Mouse (Mus musculus): Measurements from ENCODE around the gene Gm45713. TPM values are rescaled to one million over a fixed set of nuclear protein-coding genes. Genes with fewer than 3 reads are reported as not detected.
A peak's percentile ranks its signal among the peaks of the same experiment; 100 is the strongest.

Gm45713 gene
- total RNA-seq, 1 experiment, result 0.36 TPM

DNA sequence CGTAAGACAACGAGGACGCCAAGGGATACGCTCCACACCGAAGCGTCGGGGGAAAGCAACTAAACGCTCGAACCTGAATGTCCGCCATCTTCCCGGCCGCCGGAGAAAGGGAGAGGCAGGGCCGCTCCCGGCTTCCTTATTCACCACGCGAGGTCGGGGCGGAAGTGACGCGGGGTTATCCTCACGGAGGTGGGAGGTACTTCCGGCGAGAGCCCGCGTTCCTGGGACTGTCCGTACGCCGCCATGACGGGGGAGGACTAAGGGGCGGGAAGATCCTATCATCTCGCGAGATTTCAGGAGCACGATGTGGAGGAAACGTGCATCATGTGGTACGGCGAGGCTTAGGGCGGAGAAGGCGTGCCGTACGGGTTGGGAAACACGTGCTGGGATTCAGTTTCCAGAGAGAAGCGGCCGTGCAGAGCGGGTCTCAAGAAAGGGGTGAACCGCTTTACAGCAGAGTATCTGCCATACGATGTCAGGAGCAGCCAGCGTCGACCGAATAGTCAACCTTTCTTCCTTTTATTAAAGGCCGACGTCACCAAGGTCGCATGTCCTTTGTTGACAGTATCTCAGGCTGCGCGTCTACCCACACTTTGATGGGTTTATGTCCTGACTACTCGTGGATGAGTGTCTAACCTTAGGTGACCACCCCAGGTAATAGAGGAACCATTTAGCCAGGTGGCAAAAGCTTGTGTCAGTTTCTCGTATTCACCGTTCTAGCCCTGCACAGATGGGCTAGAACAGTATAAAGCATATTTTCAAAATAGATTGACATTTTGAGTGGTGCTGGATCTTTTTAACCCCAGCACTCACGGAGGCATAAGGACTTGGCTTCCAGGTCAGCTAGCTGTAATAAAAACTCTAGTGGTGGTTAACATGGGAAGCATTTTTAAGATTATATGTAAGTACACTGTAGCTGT is 11.5 kb downstream of the Gm45713 start, which contains the start of gene Rps11:
Gene Rps11 (minus strand): TSS at position 216 of the 920 bp plus-strand sequence.
- Histone ChIP-seq H3K27ac (ENCODE audit: insufficient read depth, low read depth, low read length, poor library complexity, severe bottlenecking) (peak within 1 kb of the TSS; percentile 96), H3K36me3 (ENCODE audit: control insufficient read depth, insufficient read depth, low read length, poor library complexity, severe bottlenecking) (peaks cover 72% of the 10 kb centered on the region), H3K4me3 (ENCODE audit: insufficient read depth in 1 of 2, low read depth in 1 of 2, low read length in 2 of 2, poor library complexity in 1 of 2, severe bottlenecking in 1 of 2) (peak within 1 kb of the TSS; percentile 93 to 99), H3K9me3 (ENCODE audit: control insufficient read depth, insufficient read depth, low read depth, low read length) (no peaks in the 10 kb centered on the region), H3K9ac (ENCODE audit: insufficient read depth, low read depth, low read length, poor library complexity, severe bottlenecking) (peak within 1 kb of the TSS; percentile 100), H3K4me1 (ENCODE audit: control insufficient read depth in 2 of 2, insufficient read depth in 2 of 2, low read length in 2 of 2, poor library complexity in 1 of 2) (peaks cover 0 to 11% of the 10 kb centered on the region in 2 experiments; a peak in 2 of 4 replicates)
- peak; percentile 99 for DNase-seq (ENCODE audit: low read depth, low spot score)
- in situ Hi-C loops (cut with MboI; ENCODE audit: low sequenced_read_pairs in 2 of 2, unreplicated experiment in 2 of 2), result no loop called here
- TF ChIP-seq HCFC1 (IDR thresholded peaks at IDR 0.05; ENCODE audit: borderline replicate concordance, insufficient read depth, low read length) (peak; percentile 73; the same call in 1 of the 2 replicates), CHD2 (IDR thresholded peaks at IDR 0.05; ENCODE audit: low read depth, low read length) (peak; percentile 94), MAFK (IDR thresholded peaks at IDR 0.05; ENCODE audit: insufficient read depth, low read depth, low read length) (no peak)

DNA sequence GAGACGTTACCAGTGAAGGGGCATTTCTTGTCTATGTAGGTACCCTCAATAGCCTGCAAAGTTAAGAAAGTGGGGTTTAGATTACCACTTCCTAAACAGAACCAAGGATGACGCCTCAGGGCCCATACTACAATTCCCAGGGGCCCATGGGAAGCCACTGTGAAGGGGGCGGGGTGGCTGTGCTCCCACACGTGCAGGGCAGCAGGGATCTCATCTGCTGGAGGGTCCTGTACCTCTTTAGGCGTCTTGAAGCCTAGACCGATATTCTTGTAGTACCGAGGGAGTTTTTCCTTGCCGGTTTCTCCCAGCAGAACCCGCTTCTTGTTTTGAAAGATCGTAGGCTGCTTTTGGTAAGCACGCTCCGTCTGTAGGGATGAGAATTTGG is 12.9 kb downstream of the Gm45713 start:
- in situ Hi-C loops (cut with MboI; ENCODE audit: low sequenced_read_pairs in 2 of 2, unreplicated experiment in 2 of 2), result no loop called here
- DNase-seq (ENCODE audit: low read depth, low spot score), result no peak
- Histone ChIP-seq H3K9me3 (ENCODE audit: control insufficient read depth, insufficient read depth, low read depth, low read length) (no peaks in the 10 kb centered on the region), H3K36me3 (ENCODE audit: control insufficient read depth, insufficient read depth, low read length, poor library complexity, severe bottlenecking) (peaks cover 69% of the 10 kb centered on the region), H3K4me3 (ENCODE audit: insufficient read depth in 1 of 2, low read depth in 1 of 2, low read length in 2 of 2, poor library complexity in 1 of 2, severe bottlenecking in 1 of 2) (peak overlapping the region; percentile 93 to 98), H3K27ac (ENCODE audit: insufficient read depth, low read depth, low read length, poor library complexity, severe bottlenecking) (peak overlapping the region; percentile 95; the same call in 1 of the 2 replicates), H3K4me1 (ENCODE audit: control insufficient read depth in 2 of 2, insufficient read depth in 2 of 2, low read length in 2 of 2, poor library complexity in 1 of 2) (peaks cover 0 to 17% of the 10 kb centered on the region in 2 experiments; a peak in 2 of 4 replicates), H3K9ac (ENCODE audit: insufficient read depth, low read depth, low read length, poor library complexity, severe bottlenecking) (peak overlapping the region; percentile 99)
- TF ChIP-seq ZNF384 (IDR thresholded peaks at IDR 0.05; ENCODE audit: low read depth, low read length), result no peak
- no peak for TF ChIP-seq ZC3H11A (IDR thresholded peaks at IDR 0.05; ENCODE audit: borderline replicate concordance, low read depth, low read length)
- peak; percentile 73; the same call in 1 of the 2 replicates for TF ChIP-seq HCFC1 (IDR thresholded peaks at IDR 0.05; ENCODE audit: borderline replicate concordance, insufficient read depth, low read length)

DNA sequence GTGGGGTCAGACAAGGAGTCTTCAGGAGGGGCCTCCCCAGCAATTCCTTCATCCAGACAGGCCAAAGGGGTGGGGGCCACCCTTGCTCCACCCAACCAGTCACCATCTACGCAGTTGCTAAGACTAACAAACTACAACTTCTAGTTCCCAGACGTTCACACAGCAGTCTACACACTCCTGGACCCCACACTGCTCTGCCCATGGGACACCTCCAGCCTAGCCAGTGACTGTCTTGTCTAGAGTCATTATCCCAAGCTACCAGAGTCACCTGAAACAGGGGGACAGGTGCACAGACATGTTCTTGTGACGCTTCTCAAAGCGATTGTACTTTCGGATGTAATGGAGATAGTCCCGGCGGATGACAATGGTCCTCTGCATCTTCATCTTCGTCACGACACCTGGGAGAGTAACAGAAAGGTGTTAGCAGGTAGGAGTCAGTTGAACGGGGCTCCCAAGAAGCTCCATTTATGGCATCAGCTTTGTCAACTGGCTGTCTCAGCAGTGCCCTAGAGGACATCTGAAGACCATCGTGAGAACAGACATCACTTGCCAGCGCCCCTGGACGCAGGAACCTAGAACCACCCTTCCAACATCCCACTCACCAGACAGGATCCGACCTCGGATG is 13.4 kb downstream of the Gm45713 start:
- Histone ChIP-seq H3K9ac (ENCODE audit: insufficient read depth, low read depth, low read length, poor library complexity, severe bottlenecking) (peak overlapping the region; percentile 99), H3K27ac (ENCODE audit: insufficient read depth, low read depth, low read length, poor library complexity, severe bottlenecking) (peak overlapping the region; percentile 6), H3K9me3 (ENCODE audit: control insufficient read depth, insufficient read depth, low read depth, low read length) (no peaks in the 10 kb centered on the region), H3K4me1 (ENCODE audit: control insufficient read depth in 2 of 2, insufficient read depth in 2 of 2, low read length in 2 of 2, poor library complexity in 1 of 2) (peaks cover 0 to 17% of the 10 kb centered on the region in 2 experiments; a peak in 2 of 4 replicates), H3K4me3 (ENCODE audit: insufficient read depth in 1 of 2, low read depth in 1 of 2, low read length in 2 of 2, poor library complexity in 1 of 2, severe bottlenecking in 1 of 2) (peak overlapping the region; percentile 93 to 98), H3K36me3 (ENCODE audit: control insufficient read depth, insufficient read depth, low read length, poor library complexity, severe bottlenecking) (peaks cover 65% of the 10 kb centered on the region)
- DNase-seq (ENCODE audit: low read depth, low spot score), result no peak
- TF ChIP-seq CHD2 (IDR thresholded peaks at IDR 0.05; ENCODE audit: low read depth, low read length) (no peak), ZC3H11A (IDR thresholded peaks at IDR 0.05; ENCODE audit: borderline replicate concordance, low read depth, low read length) (no peak), HCFC1 (IDR thresholded peaks at IDR 0.05; ENCODE audit: borderline replicate concordance, insufficient read depth, low read length) (no peak), ZNF384 (IDR thresholded peaks at IDR 0.05; ENCODE audit: low read depth, low read length) (no peak), MAFK (IDR thresholded peaks at IDR 0.05; ENCODE audit: insufficient read depth, low read depth, low read length) (no peak)
- in situ Hi-C loops (cut with MboI; ENCODE audit: low sequenced_read_pairs in 2 of 2, unreplicated experiment in 2 of 2), result no loop called here

DNA sequence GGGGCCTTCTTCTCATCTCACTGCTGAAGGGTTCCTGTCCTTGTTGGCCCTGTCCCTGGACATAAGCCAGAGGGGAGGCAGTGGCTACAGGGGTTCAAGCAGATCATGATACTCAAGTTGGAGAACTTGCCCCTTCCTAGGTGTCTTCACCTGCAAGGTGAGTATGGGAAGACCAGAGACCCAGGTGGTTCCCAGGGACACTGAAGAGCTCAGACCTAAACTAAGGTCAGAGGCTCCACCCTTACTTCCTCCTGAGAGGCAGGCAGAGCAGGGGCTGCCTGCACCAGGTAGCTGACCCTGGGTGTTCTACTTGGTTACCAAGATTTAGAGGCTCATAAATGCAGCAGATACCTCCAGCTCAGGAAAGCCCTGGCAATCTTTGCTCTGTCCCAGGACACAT is 14.1 kb downstream of the Gm45713 start:
- DNase-seq (ENCODE audit: low read depth, low spot score), result no peak
- H3K9ac ChIP-seq (ENCODE audit: insufficient read depth, low read depth, low read length, poor library complexity, severe bottlenecking), result peak overlapping the region; percentile 99; the same call in 1 of the 2 replicates
- peaks cover 0 to 19% of the 10 kb centered on the region in 2 experiments; a peak in 2 of 4 replicates for H3K4me1 ChIP-seq (ENCODE audit: control insufficient read depth in 2 of 2, insufficient read depth in 2 of 2, low read length in 2 of 2, poor library complexity in 1 of 2)
- in situ Hi-C loops (cut with MboI; ENCODE audit: low sequenced_read_pairs in 2 of 2, unreplicated experiment in 2 of 2), result no loop called here
- H3K27ac ChIP-seq (ENCODE audit: insufficient read depth, low read depth, low read length, poor library complexity, severe bottlenecking), result peak overlapping the region; percentile 25; the same call in 1 of the 2 replicates
- no peak for TF ChIP-seq ZNF384 (IDR thresholded peaks at IDR 0.05; ENCODE audit: low read depth, low read length)
- TF ChIP-seq ZC3H11A (IDR thresholded peaks at IDR 0.05; ENCODE audit: borderline replicate concordance, low read depth, low read length), result no peak
- TF ChIP-seq HCFC1 (IDR thresholded peaks at IDR 0.05; ENCODE audit: borderline replicate concordance, insufficient read depth, low read length), result no peak
- no peak for TF ChIP-seq CHD2 (IDR thresholded peaks at IDR 0.05; ENCODE audit: low read depth, low read length)
- no peak for TF ChIP-seq MAFK (IDR thresholded peaks at IDR 0.05; ENCODE audit: insufficient read depth, low read depth, low read length)
- no peaks in the 10 kb centered on the region for H3K9me3 ChIP-seq (ENCODE audit: control insufficient read depth, insufficient read depth, low read depth, low read length)
- peak overlapping the region in 1 of 2 experiments; percentile 98; a peak in 2 of 4 replicates for H3K4me3 ChIP-seq (ENCODE audit: insufficient read depth in 1 of 2, low read depth in 1 of 2, low read length in 2 of 2, poor library complexity in 1 of 2, severe bottlenecking in 1 of 2)
- peaks cover 60% of the 10 kb centered on the region for H3K36me3 ChIP-seq (ENCODE audit: control insufficient read depth, insufficient read depth, low read length, poor library complexity, severe bottlenecking)

Data from ES-E14 (cell line).